Mouse (Mus musculus): ENCODE results near the gene Fpgs. TPM values are rescaled to one million over a fixed set of nuclear protein-coding genes. Genes with fewer than 3 reads are reported as not detected.
A peak's percentile ranks its signal among the peaks of the same experiment; 100 is the strongest.

The Fpgs gene
- polyA plus RNA-seq, 1 experiment from 2014 or later, result 32.0 TPM

DNA sequence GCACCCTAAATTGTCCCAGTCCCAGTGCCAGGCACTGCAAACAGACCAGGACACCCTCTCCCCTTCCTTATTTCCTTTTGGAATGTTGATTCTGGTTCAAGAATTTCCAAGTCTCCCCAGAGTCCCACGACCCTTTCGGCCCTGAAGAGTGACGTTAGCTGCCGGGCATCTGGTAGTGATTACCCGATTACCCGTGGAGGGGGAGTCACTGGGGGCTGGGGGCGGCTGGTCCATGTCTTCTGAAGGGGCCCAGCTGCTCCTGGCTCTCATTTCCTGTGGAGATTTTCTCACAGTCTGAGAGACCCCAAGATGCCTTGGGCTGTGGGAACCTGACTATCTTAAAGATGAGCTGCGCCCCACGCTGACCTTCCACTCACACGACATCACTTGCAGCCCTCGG is 26.9 kb upstream of the Fpgs start:
- H3K9ac ChIP-seq (ENCODE audit: low read depth, low read length), result peak overlapping the region; percentile 45

GRCm38 (mm10) chr2:32729547-32729946 is 25.6 kb upstream of the Fpgs start:
- H3K4me2 ChIP-seq (ENCODE audit: low read depth, low read length), result peak overlapping the region; percentile 52; the same call in 1 of the 2 replicates
- 66% methylated on average over 4 of the region's 4 CpGs for WGBS
- H3K9ac ChIP-seq (ENCODE audit: low read depth, low read length), result 0 out of 2 replicates have a peak overlapping the region, but pooled peaks have one; percentile 16
- peak overlapping the region; percentile 6 for H3K4me3 ChIP-seq (ENCODE audit: low read length)
- no peaks in the 10 kb centered on the region for H3K36me3 ChIP-seq (ENCODE audit: control insufficient read depth, insufficient read depth, low read length)
- no peaks in the 10 kb centered on the region for H3K9me3 ChIP-seq (ENCODE audit: control insufficient read depth, low read length)
- ATAC-seq, result no peak
- peaks cover 31% of the 10 kb centered on the region for H3K4me1 ChIP-seq (ENCODE audit: control insufficient read depth, insufficient read depth, low read length)
- H3K27ac ChIP-seq (ENCODE audit: low read length), result peak overlapping the region; percentile 76
- H3K27me3 ChIP-seq (replicated peaks; ENCODE audit: control insufficient read depth, insufficient read depth, low read length), result no peaks in the 10 kb centered on the region

More for the DNA sequence above, 26.9 kb upstream of the Fpgs start:
- Histone ChIP-seq H3K9me3 (ENCODE audit: control insufficient read depth, low read length) (no peaks in the 10 kb centered on the region), H3K4me1 (ENCODE audit: control insufficient read depth, insufficient read depth, low read length) (peaks cover 33% of the 10 kb centered on the region), H3K27ac (ENCODE audit: low read length) (peak overlapping the region; percentile 76), H3K36me3 (ENCODE audit: control insufficient read depth, insufficient read depth, low read length) (no peaks in the 10 kb centered on the region), H3K4me3 (ENCODE audit: low read length) (peak overlapping the region; percentile 8; the same call in 1 of the 2 replicates), H3K27me3 (replicated peaks; ENCODE audit: control insufficient read depth, insufficient read depth, low read length) (no peaks in the 10 kb centered on the region), H3K4me2 (ENCODE audit: low read depth, low read length) (peak overlapping the region; percentile 40)
- 32% methylated on average over 11 of the region's 11 CpGs for WGBS
- ATAC-seq, result no peak

DNA sequence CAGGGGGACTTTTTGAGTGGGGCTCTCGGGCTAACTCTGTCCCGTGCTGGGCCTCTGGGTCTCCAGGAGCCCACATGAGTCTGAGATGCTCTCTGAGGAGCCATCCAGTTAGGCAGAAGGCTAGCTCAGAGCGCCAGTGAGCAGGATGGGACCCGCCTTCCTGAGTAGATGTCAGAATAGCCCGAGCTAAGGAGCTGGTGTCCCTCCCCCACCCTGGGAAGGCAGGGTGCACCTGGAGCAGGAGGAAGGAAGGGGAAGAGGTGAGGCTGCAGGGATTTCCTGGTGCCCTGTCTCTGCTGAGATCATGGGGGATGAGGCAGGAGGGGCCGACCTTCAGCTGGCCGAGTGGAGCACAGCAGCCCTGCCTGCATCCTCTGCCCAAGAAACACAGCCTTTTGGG is 24.5 kb upstream of the Fpgs start:
- Histone ChIP-seq H3K4me3 (ENCODE audit: low read length) (peak overlapping the region; percentile 44), H3K4me1 (ENCODE audit: control insufficient read depth, insufficient read depth, low read length) (peaks cover 27% of the 10 kb centered on the region), H3K9ac (ENCODE audit: low read depth, low read length) (peak overlapping the region; percentile 62), H3K27ac (ENCODE audit: low read length) (peak overlapping the region; percentile 45; the same call in 1 of the 2 replicates), H3K27me3 (replicated peaks; ENCODE audit: control insufficient read depth, insufficient read depth, low read length) (no peaks in the 10 kb centered on the region), H3K4me2 (ENCODE audit: low read depth, low read length) (peak overlapping the region; percentile 52), H3K9me3 (ENCODE audit: control insufficient read depth, low read length) (no peaks in the 10 kb centered on the region), H3K36me3 (ENCODE audit: control insufficient read depth, insufficient read depth, low read length) (no peaks in the 10 kb centered on the region)
- 35% methylated on average over 7 of the region's 7 CpGs for WGBS
- ATAC-seq, result peak; percentile 14

- Histone ChIP-seq H3K36me3 (ENCODE audit: control insufficient read depth, insufficient read depth, low read length) (no peaks in the 10 kb centered on the region), H3K27me3 (replicated peaks; ENCODE audit: control insufficient read depth, insufficient read depth, low read length) (no peaks in the 10 kb centered on the region), H3K9ac (ENCODE audit: low read depth, low read length) (peak overlapping the region; percentile 62), H3K9me3 (ENCODE audit: control insufficient read depth, low read length) (no peaks in the 10 kb centered on the region), H3K4me2 (ENCODE audit: low read depth, low read length) (peak overlapping the region; percentile 52), H3K4me1 (ENCODE audit: control insufficient read depth, insufficient read depth, low read length) (peaks cover 27% of the 10 kb centered on the region), H3K27ac (ENCODE audit: low read length) (no peak overlapping the region; the same call in 1 of the 2 replicates), H3K4me3 (ENCODE audit: low read length) (peak overlapping the region; percentile 44)
- ATAC-seq, result peak; percentile 97
- WGBS, result 0% methylated on average over 16 of the region's 16 CpGs
Measured at GRCm38 (mm10) chr2:32727435-32727834, 23.5 kb upstream of the Fpgs start.

DNA sequence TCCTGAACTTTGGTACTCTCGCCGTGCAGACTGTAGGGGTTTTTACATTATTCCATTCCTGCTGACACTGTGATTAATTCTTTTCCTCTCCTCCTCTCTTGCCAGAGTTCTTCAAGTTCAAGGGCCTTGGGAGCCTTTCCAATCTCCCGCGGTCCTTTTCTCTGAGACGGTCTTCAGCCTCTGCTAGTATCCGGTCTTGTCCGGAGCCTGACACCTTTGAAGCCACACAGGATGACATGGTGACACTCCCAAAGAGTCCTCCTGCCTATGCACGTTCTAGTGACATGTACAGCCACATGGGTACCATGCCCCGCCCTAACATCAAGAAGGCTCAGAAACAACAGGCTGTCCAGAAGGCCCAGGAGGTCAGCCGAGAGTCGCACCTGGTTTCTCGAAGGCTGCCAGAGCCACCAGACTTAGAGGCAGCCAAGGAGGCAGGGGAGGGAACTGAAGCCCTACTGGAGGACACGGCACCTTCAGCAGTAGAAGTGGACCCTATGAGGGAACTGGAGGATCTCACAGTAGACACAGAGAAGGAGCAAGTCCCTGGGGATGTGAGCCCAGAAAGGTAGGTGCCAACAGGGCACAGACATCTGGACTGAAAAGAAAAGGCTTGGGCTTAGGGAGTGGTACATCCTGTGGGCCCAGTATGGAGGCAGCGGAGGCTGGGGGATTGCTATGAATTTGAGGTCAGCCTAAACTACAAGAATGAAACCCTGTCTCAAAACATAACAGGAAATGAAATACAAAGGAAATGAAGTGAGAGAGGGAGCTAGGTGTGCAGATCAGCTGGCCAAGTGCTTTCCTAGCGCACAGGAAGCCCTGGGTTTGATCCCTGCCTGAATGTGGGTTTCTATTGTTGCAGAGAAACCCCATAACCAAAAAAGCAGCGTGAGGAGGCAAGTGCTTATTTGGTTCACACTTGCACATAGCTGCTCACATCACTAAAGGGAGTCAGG is 21.2 kb upstream of the Fpgs start:
- no peaks in the 10 kb centered on the region for H3K27me3 ChIP-seq (replicated peaks; ENCODE audit: control insufficient read depth, insufficient read depth, low read length)
- no peak overlapping the region for H3K4me2 ChIP-seq (ENCODE audit: low read depth, low read length)
- H3K4me1 ChIP-seq (ENCODE audit: control insufficient read depth, insufficient read depth, low read length), result peaks cover 30% of the 10 kb centered on the region
- peak overlapping the region; percentile 8; the same call in 1 of the 2 replicates for H3K9ac ChIP-seq (ENCODE audit: low read depth, low read length)
- H3K36me3 ChIP-seq (ENCODE audit: control insufficient read depth, insufficient read depth, low read length), result no peaks in the 10 kb centered on the region
- WGBS, result 69% methylated on average over 16 of the region's 16 CpGs
- no peak overlapping the region for H3K4me3 ChIP-seq (ENCODE audit: low read length)
- no peaks in the 10 kb centered on the region for H3K9me3 ChIP-seq (ENCODE audit: control insufficient read depth, low read length)
- no peak for ATAC-seq
- H3K27ac ChIP-seq (ENCODE audit: low read length), result no peak overlapping the region; the same call in 1 of the 2 replicates

DNA sequence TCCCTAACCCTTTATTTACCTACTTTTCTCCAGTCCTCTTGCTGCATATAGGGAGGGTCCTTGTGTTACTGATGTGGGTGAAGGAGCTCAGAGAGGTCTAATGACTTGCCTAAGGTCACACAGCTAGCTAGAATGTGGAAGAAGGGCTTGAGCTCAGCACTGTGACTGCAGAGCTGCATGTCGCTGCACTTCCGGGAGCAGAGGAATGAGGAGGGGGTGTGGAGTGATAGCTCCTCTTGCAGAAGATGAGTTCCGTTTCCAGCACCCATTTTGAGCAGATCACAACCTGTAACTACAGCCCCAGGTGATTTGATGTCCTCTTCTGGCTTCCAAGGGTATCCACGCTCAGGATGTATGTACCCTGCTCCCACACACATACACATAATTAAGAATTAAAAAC is 20.2 kb upstream of the Fpgs start:
- Histone ChIP-seq H3K9ac (ENCODE audit: low read depth, low read length) (no peak overlapping the region), H3K27ac (ENCODE audit: low read length) (no peak overlapping the region), H3K36me3 (ENCODE audit: control insufficient read depth, insufficient read depth, low read length) (no peaks in the 10 kb centered on the region), H3K9me3 (ENCODE audit: control insufficient read depth, low read length) (no peaks in the 10 kb centered on the region), H3K4me2 (ENCODE audit: low read depth, low read length) (no peak overlapping the region), H3K4me3 (ENCODE audit: low read length) (no peak overlapping the region), H3K4me1 (ENCODE audit: control insufficient read depth, insufficient read depth, low read length) (peaks cover 25% of the 10 kb centered on the region), H3K27me3 (replicated peaks; ENCODE audit: control insufficient read depth, insufficient read depth, low read length) (no peaks in the 10 kb centered on the region)
- WGBS, result 84% methylated on average over 4 of the region's 4 CpGs
- no peak for ATAC-seq

GRCm38 (mm10) chr2:32722581-32722980 is 18.6 kb upstream of the Fpgs start:
- no peak overlapping the region for H3K9ac ChIP-seq (ENCODE audit: low read depth, low read length)
- H3K36me3 ChIP-seq (ENCODE audit: control insufficient read depth, insufficient read depth, low read length), result no peaks in the 10 kb centered on the region
- no peaks in the 10 kb centered on the region for H3K9me3 ChIP-seq (ENCODE audit: control insufficient read depth, low read length)
- H3K27me3 ChIP-seq (replicated peaks; ENCODE audit: control insufficient read depth, insufficient read depth, low read length), result no peaks in the 10 kb centered on the region
- no peak overlapping the region for H3K27ac ChIP-seq (ENCODE audit: low read length)
- 65% methylated on average over 3 of the region's 3 CpGs for WGBS
- H3K4me3 ChIP-seq (ENCODE audit: low read length), result no peak overlapping the region
- peak overlapping the region; percentile 36; the same call in 1 of the 2 replicates for H3K4me2 ChIP-seq (ENCODE audit: low read depth, low read length)
- ATAC-seq, result no peak
- peaks cover 18% of the 10 kb centered on the region for H3K4me1 ChIP-seq (ENCODE audit: control insufficient read depth, insufficient read depth, low read length)

- Histone ChIP-seq H3K9ac (ENCODE audit: low read depth, low read length) (peak overlapping the region; percentile 56; the same call in 1 of the 2 replicates), H3K9me3 (ENCODE audit: control insufficient read depth, low read length) (no peaks in the 10 kb centered on the region), H3K4me3 (ENCODE audit: low read length) (peak overlapping the region; percentile 15; the same call in 1 of the 2 replicates), H3K27ac (ENCODE audit: low read length) (no peak overlapping the region), H3K27me3 (replicated peaks; ENCODE audit: control insufficient read depth, insufficient read depth, low read length) (no peaks in the 10 kb centered on the region), H3K4me1 (ENCODE audit: control insufficient read depth, insufficient read depth, low read length) (peaks cover 18% of the 10 kb centered on the region), H3K4me2 (ENCODE audit: low read depth, low read length) (peak overlapping the region; percentile 36), H3K36me3 (ENCODE audit: control insufficient read depth, insufficient read depth, low read length) (no peaks in the 10 kb centered on the region)
- 45% methylated on average over 6 of the region's 6 CpGs for WGBS
- peak; percentile 34; the same call in 1 of the 2 replicates for ATAC-seq
Measured at GRCm38 (mm10) chr2:32722046-32722445, 18.1 kb upstream of the Fpgs start.

DNA sequence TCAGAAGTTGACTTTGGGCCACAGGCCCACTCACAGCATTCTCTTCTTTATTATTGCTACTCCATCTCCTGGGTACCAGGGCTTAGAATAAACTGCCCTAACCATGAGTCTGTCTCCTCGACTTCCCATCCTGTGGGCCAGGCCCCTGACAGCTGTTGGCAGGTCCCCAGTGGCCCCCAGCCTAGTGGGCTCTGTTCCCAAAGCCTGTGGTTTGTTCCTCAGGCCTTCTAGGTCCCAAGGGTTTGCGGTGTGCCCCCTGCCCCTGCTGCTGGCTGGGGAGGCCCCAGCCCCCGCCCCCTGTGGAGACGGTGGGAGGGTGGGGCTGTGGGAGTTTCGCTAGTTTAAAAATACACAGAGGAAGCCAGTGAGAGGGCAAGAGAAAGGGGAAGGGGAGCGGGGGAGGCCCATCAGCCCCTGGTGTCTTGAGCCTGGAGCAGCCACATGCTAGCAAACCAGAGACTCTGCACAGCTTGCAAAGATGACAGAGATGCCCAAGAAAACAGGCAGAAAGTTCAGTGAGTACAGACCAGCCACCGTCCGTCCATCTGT is 16.8 kb upstream of the Fpgs start, which contains the start of gene Sh2d3c:
TSS of gene Sh2d3c (plus strand) at position 375 of the 549 bp plus-strand sequence.
- H3K27ac ChIP-seq (ENCODE audit: low read length), result peak within 1 kb of the TSS; percentile 24; the same call in 1 of the 2 replicates
- peaks cover 18% of the 10 kb centered on the region for H3K4me1 ChIP-seq (ENCODE audit: control insufficient read depth, insufficient read depth, low read length)
- peak within 1 kb of the TSS; percentile 15 for H3K4me3 ChIP-seq (ENCODE audit: low read length)
- peak; percentile 22; the same call in 1 of the 2 replicates for ATAC-seq
- no peaks in the 10 kb centered on the region for H3K36me3 ChIP-seq (ENCODE audit: control insufficient read depth, insufficient read depth, low read length)
- peak within 1 kb of the TSS; percentile 56; the same call in 1 of the 2 replicates for H3K9ac ChIP-seq (ENCODE audit: low read depth, low read length)
- H3K27me3 ChIP-seq (replicated peaks; ENCODE audit: control insufficient read depth, insufficient read depth, low read length), result no peaks in the 10 kb centered on the region
- H3K9me3 ChIP-seq (ENCODE audit: control insufficient read depth, low read length), result no peaks in the 10 kb centered on the region
- 33% methylated on average over 8 of the region's 8 CpGs for WGBS
- H3K4me2 ChIP-seq (ENCODE audit: low read depth, low read length), result peak within 1 kb of the TSS; percentile 36
